Mouse (Mus musculus): ENCODE measurements around the gene Cbr4. TPM values are rescaled to one million over a fixed set of nuclear protein-coding genes. Genes with fewer than 3 reads are reported as not detected.

The Cbr4 gene
- polyA plus RNA-seq, 1 experiment from 2014 or later = 37.7 TPM

GRCm38 (mm10) chr8:61517502-61518185 is 30.1 kb downstream of the Cbr4 start:
- ATAC-seq = peak; percentile 35; the same call in 1 of the 2 replicates
- no peaks in the 10 kb centered on the region for H3K9me3 ChIP-seq (ENCODE audit: low read length)
- H3K27me3 ChIP-seq (replicated peaks; ENCODE audit: insufficient read depth, low read length) = no peaks in the 10 kb centered on the region
- no peaks in the 10 kb centered on the region for H3K4me1 ChIP-seq (ENCODE audit: insufficient read depth, low read depth, low read length)
- H3K9ac ChIP-seq (replicated peaks; ENCODE audit: low read depth) = no peak overlapping the region
- H3K36me3 ChIP-seq (ENCODE audit: insufficient read depth, low read length) = no peaks in the 10 kb centered on the region
- peak; percentile 21 for DNase-seq (ENCODE audit: low spot score)
- no peak for TF ChIP-seq CTCF (IDR thresholded peaks at IDR 0.05)
- no peak for TF ChIP-seq EP300 (IDR thresholded peaks at IDR 0.05)
- H3K27ac ChIP-seq (ENCODE audit: low read length) = no peak overlapping the region
- H3K4me2 ChIP-seq (replicated peaks; ENCODE audit: low read depth, low read length) = no peak overlapping the region
- 60% methylated on average over 14 of the region's 14 CpGs for WGBS
- no peak overlapping the region for H3K4me3 ChIP-seq (ENCODE audit: low read depth, low read length)

DNA sequence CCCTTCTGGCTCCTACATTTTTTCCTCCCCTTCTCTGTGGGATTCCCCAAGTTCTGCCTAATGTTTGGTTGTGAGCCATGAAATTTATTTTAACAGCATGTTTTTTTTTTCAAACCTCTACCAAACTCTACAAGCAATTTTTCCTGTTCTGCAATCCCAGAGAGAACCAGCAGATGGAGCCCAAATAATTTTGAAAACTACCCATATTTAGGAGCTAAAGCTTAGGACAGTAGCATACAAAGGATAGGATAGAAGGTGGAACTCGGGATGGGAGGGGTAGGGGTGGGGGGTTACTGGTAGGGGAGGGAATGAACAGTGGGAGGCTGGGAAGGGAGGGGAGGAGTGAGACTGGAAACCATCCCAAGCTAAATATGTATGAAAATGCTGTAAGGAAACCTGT is 34.6 kb downstream of the Cbr4 start:
- ATAC-seq = no peak
- no peaks in the 10 kb centered on the region for H3K9me3 ChIP-seq (ENCODE audit: low read length)
- no peaks in the 10 kb centered on the region for H3K4me1 ChIP-seq (ENCODE audit: insufficient read depth, low read depth, low read length)
- no peaks in the 10 kb centered on the region for H3K36me3 ChIP-seq (ENCODE audit: insufficient read depth, low read length)
- no peak overlapping the region for H3K4me3 ChIP-seq (ENCODE audit: low read depth, low read length)
- peak; percentile 60 for TF ChIP-seq CTCF (IDR thresholded peaks at IDR 0.05)
- TF ChIP-seq EP300 (IDR thresholded peaks at IDR 0.05) = no peak
- 0% methylated on average over 1 of the region's 1 CpGs for WGBS
- DNase-seq (ENCODE audit: low spot score) = peak; percentile 26
- H3K9ac ChIP-seq (replicated peaks; ENCODE audit: low read depth) = no peak overlapping the region
- no peaks in the 10 kb centered on the region for H3K27me3 ChIP-seq (replicated peaks; ENCODE audit: insufficient read depth, low read length)
- no peak overlapping the region for H3K4me2 ChIP-seq (replicated peaks; ENCODE audit: low read depth, low read length)
- H3K27ac ChIP-seq (ENCODE audit: low read length) = no peak overlapping the region

GRCm38 (mm10) chr8:61527037-61527436 is 39.5 kb downstream of the Cbr4 start:
- WGBS = 77% methylated on average over 14 of the region's 14 CpGs
- Histone ChIP-seq H3K4me1 (ENCODE audit: insufficient read depth, low read depth, low read length) (no peaks in the 10 kb centered on the region), H3K4me2 (replicated peaks; ENCODE audit: low read depth, low read length) (no peak overlapping the region), H3K36me3 (ENCODE audit: insufficient read depth, low read length) (no peaks in the 10 kb centered on the region), H3K9ac (replicated peaks; ENCODE audit: low read depth) (no peak overlapping the region), H3K4me3 (ENCODE audit: low read depth, low read length) (no peak overlapping the region), H3K9me3 (ENCODE audit: low read length) (no peaks in the 10 kb centered on the region), H3K27me3 (replicated peaks; ENCODE audit: insufficient read depth, low read length) (no peaks in the 10 kb centered on the region), H3K27ac (ENCODE audit: low read length) (no peak overlapping the region)
- DNase-seq (ENCODE audit: low spot score) (peak; percentile 18), ATAC-seq (peak; percentile 35)
- TF ChIP-seq CTCF (IDR thresholded peaks at IDR 0.05) (no peak), EP300 (IDR thresholded peaks at IDR 0.05) (no peak)

DNA sequence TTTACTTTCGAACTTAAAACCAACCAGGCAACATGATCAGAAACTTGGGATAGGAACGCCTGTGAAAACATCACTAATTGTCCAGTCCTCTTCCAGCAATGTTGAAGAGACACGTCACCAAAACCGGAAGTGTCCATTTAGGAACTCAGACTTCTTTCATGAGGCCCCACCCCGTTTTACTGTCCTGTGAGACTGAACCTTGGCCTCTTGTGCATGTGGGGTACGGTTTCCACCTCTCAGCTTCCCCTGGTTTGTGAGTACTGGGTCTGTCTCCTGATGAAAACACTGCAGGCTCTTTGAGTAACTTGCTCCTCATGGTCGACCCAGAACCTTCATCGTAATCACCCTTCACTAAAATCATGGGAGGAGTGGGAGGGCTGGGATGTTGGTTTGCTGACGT is 40.7 kb downstream of the Cbr4 start:
- H3K27ac ChIP-seq (ENCODE audit: low read length) = no peak overlapping the region
- no peak for ATAC-seq
- H3K9ac ChIP-seq (replicated peaks; ENCODE audit: low read depth) = no peak overlapping the region
- no peak overlapping the region for H3K4me3 ChIP-seq (ENCODE audit: low read depth, low read length)
- no peaks in the 10 kb centered on the region for H3K4me1 ChIP-seq (ENCODE audit: insufficient read depth, low read depth, low read length)
- no peak overlapping the region for H3K4me2 ChIP-seq (replicated peaks; ENCODE audit: low read depth, low read length)
- H3K9me3 ChIP-seq (ENCODE audit: low read length) = no peaks in the 10 kb centered on the region
- no peak for DNase-seq (ENCODE audit: low spot score)
- TF ChIP-seq CTCF (IDR thresholded peaks at IDR 0.05) (no peak), EP300 (IDR thresholded peaks at IDR 0.05) (no peak)
- 88% methylated on average over 9 of the region's 9 CpGs for WGBS
- no peaks in the 10 kb centered on the region for H3K36me3 ChIP-seq (ENCODE audit: insufficient read depth, low read length)
- no peaks in the 10 kb centered on the region for H3K27me3 ChIP-seq (replicated peaks; ENCODE audit: insufficient read depth, low read length)

GRCm38 (mm10) chr8:61528642-61529041 is 41.1 kb downstream of the Cbr4 start:
- DNase-seq (ENCODE audit: low spot score) (no peak), ATAC-seq (no peak)
- H3K27me3 ChIP-seq (replicated peaks; ENCODE audit: insufficient read depth, low read length) = no peaks in the 10 kb centered on the region
- no peak overlapping the region for H3K4me3 ChIP-seq (ENCODE audit: low read depth, low read length)
- H3K9me3 ChIP-seq (ENCODE audit: low read length) = no peaks in the 10 kb centered on the region
- no peak for TF ChIP-seq CTCF (IDR thresholded peaks at IDR 0.05)
- no peak for TF ChIP-seq EP300 (IDR thresholded peaks at IDR 0.05)
- no peaks in the 10 kb centered on the region for H3K36me3 ChIP-seq (ENCODE audit: insufficient read depth, low read length)
- H3K9ac ChIP-seq (replicated peaks; ENCODE audit: low read depth) = no peak overlapping the region
- H3K4me2 ChIP-seq (replicated peaks; ENCODE audit: low read depth, low read length) = no peak overlapping the region
- 73% methylated on average over 6 of the region's 6 CpGs for WGBS
- H3K4me1 ChIP-seq (ENCODE audit: insufficient read depth, low read depth, low read length) = no peaks in the 10 kb centered on the region
- H3K27ac ChIP-seq (ENCODE audit: low read length) = no peak overlapping the region

GRCm38 (mm10) chr8:61531944-61532795 is 44.6 kb downstream of the Cbr4 start:
- DNase-seq (ENCODE audit: low spot score) = no peak
- WGBS = 71% methylated on average over 22 of the region's 22 CpGs
- 0 out of 2 replicates have a peak, but pooled peaks cover 5% of the 10 kb centered on the region for H3K36me3 ChIP-seq (ENCODE audit: insufficient read depth, low read length)

More at GRCm38 (mm10) chr8:61531944-61532795, 44.6 kb downstream of the Cbr4 start:
- no peak for TF ChIP-seq EP300 (IDR thresholded peaks at IDR 0.05)
- TF ChIP-seq CTCF (IDR thresholded peaks at IDR 0.05) = peak; percentile 47
- Histone ChIP-seq H3K4me2 (replicated peaks; ENCODE audit: low read depth, low read length) (no peak overlapping the region), H3K27me3 (replicated peaks; ENCODE audit: insufficient read depth, low read length) (no peaks in the 10 kb centered on the region), H3K9ac (replicated peaks; ENCODE audit: low read depth) (no peak overlapping the region), H3K27ac (ENCODE audit: low read length) (no peak overlapping the region), H3K4me1 (ENCODE audit: insufficient read depth, low read depth, low read length) (no peaks in the 10 kb centered on the region), H3K9me3 (ENCODE audit: low read length) (no peaks in the 10 kb centered on the region), H3K4me3 (ENCODE audit: low read depth, low read length) (no peak overlapping the region)
- ATAC-seq = no peak

All from lung, postnatal 0 days (tissue).